Mouse (Mus musculus) frontal cortex, postnatal 25 days (tissue): ENCODE data around the gene Taok2.
"Not testable (repeated sequence)": the region's sequence is repeated elsewhere in the genome, so short reads cannot be mapped to it uniquely, and the experiment has no call there.

Experiments used
- DNase-seq, 2 experiments: peaks; one replicate each; pipeline ENCODE4 v3.0.0; 2022; ENCODE audit warnings: low spot score in 2 of 2

Gene Taok2

GRCm38 (mm10) chr7:126884286-126885164 is at the start of gene Taok2:
Gene Taok2, minus strand, starts transcription at chr7:126884703.
- peak; percentile 91 to 98 for DNase-seq

- no peak for DNase-seq
Observed at GRCm38 (mm10) chr7:126932652-126933051, 48.1 kb upstream of the Taok2 start.

GRCm38 (mm10) chr7:126929046-126929445 is 44.5 kb upstream of the Taok2 start:
- no peak for DNase-seq

GRCm38 (mm10) chr7:126928384-126929037 is 44.0 kb upstream of the Taok2 start, which contains the start of gene Kctd13:
Gene Kctd13, plus strand, starts transcription at chr7:126928879.
- DNase-seq = peak; percentile 68 to 77

- DNase-seq = no peak
Observed at GRCm38 (mm10) chr7:126926299-126926698, 41.8 kb upstream of the Taok2 start.

GRCm38 (mm10) chr7:126923999-126924398 is 39.5 kb upstream of the Taok2 start:
- DNase-seq = no peak

- no peak for DNase-seq
Observed at GRCm38 (mm10) chr7:126922624-126923060, 38.1 kb upstream of the Taok2 start, which contains the start of gene Tmem219. Gene Tmem219, minus strand, starts transcription at chr7:126922917.

GRCm38 (mm10) chr7:126921563-126921962 is 37.1 kb upstream of the Taok2 start:
- DNase-seq = no peak

GRCm38 (mm10) chr7:126919973-126920372 is 35.5 kb upstream of the Taok2 start:
- no peak for DNase-seq

GRCm38 (mm10) chr7:126918356-126918755 is 33.9 kb upstream of the Taok2 start:
- DNase-seq = not testable (repeated sequence)

- no peak for DNase-seq
Observed at GRCm38 (mm10) chr7:126914844-126915243, 30.3 kb upstream of the Taok2 start.

- DNase-seq = no peak
Observed at GRCm38 (mm10) chr7:126905590-126905989, 21.1 kb upstream of the Taok2 start.

- not testable (repeated sequence) for DNase-seq
Observed at GRCm38 (mm10) chr7:126899781-126900180, 15.3 kb upstream of the Taok2 start.

GRCm38 (mm10) chr7:126898102-126898990 is 13.8 kb upstream of the Taok2 start:
- peak; percentile 91 for DNase-seq

- DNase-seq = no peak
Observed at GRCm38 (mm10) chr7:126897390-126898101, 13.0 kb upstream of the Taok2 start.

GRCm38 (mm10) chr7:126896912-126897311 is 12.4 kb upstream of the Taok2 start:
- DNase-seq = no peak

- DNase-seq = no peak
Observed at GRCm38 (mm10) chr7:126888852-126889251, 4.3 kb upstream of the Taok2 start.

GRCm38 (mm10) chr7:126887281-126887680 is 2.8 kb upstream of the Taok2 start:
- no peak for DNase-seq

GRCm38 (mm10) chr7:126883731-126884181 is 747 bp downstream of the Taok2 start:
- DNase-seq = no peak

- DNase-seq = no peak
Observed at GRCm38 (mm10) chr7:126881040-126881439, 3.5 kb downstream of the Taok2 start.

- DNase-seq = no peak
Observed at GRCm38 (mm10) chr7:126877239-126877638, 7.3 kb downstream of the Taok2 start.
